Mouse (Mus musculus): ENCODE results near the gene Sertad2.

Gene Sertad2

GRCm38 (mm10) chr11:20542739-20543452, at the start of gene Sertad2:
TSS of gene Sertad2 (plus strand) at chr11:20543253.
- in situ Hi-C loops (cut with MboI, MseI): loop anchor here (10.0 kb wide), 1 partner anchor 558 kb away; no protein-coding TSS in a partner anchor

- in situ Hi-C loops (cut with MboI, MseI): loop anchor here (10.0 kb wide), 1 partner anchor 91 kb away; no protein-coding TSS in a partner anchor
Measured at GRCm38 (mm10) chr11:20493922-20494626, 49.0 kb upstream of the Sertad2 start.

GRCm38 (mm10) chr11:20500516-20500915, 42.5 kb upstream of the Sertad2 start:
- in situ Hi-C loops (cut with MboI, MseI): no loop called here

GRCm38 (mm10) chr11:20501160-20501955, 41.7 kb upstream of the Sertad2 start:
- in situ Hi-C loops (cut with MboI, MseI): no loop called here

- in situ Hi-C loops (cut with MboI, MseI): no loop called here
Measured at GRCm38 (mm10) chr11:20513574-20513973, 29.5 kb upstream of the Sertad2 start.

- in situ Hi-C loops (cut with MboI, MseI): no loop called here
Measured at GRCm38 (mm10) chr11:20514757-20515156, 28.3 kb upstream of the Sertad2 start.

GRCm38 (mm10) chr11:20521321-20521720, 21.7 kb upstream of the Sertad2 start:
- in situ Hi-C loops (cut with MboI, MseI): no loop called here

GRCm38 (mm10) chr11:20522750-20523149, 20.3 kb upstream of the Sertad2 start:
- in situ Hi-C loops (cut with MboI, MseI): no loop called here

GRCm38 (mm10) chr11:20524435-20524834, 18.6 kb upstream of the Sertad2 start:
- in situ Hi-C loops (cut with MboI, MseI): no loop called here

GRCm38 (mm10) chr11:20525909-20526308, 17.1 kb upstream of the Sertad2 start:
- in situ Hi-C loops (cut with MboI, MseI): no loop called here

- in situ Hi-C loops (cut with MboI, MseI): no loop called here
Measured at GRCm38 (mm10) chr11:20527901-20528300, 15.2 kb upstream of the Sertad2 start.

GRCm38 (mm10) chr11:20531682-20531991, 11.4 kb upstream of the Sertad2 start:
- in situ Hi-C loops (cut with MboI, MseI): no loop called here

- in situ Hi-C loops (cut with MboI, MseI): no loop called here
Measured at GRCm38 (mm10) chr11:20531992-20532881, 10.8 kb upstream of the Sertad2 start.

GRCm38 (mm10) chr11:20533231-20533630, 9.8 kb upstream of the Sertad2 start:
- in situ Hi-C loops (cut with MboI, MseI): no loop called here

- in situ Hi-C loops (cut with MboI, MseI): no loop called here
Measured at GRCm38 (mm10) chr11:20537221-20537620, 5.8 kb upstream of the Sertad2 start.

- in situ Hi-C loops (cut with MboI, MseI): no loop called here
Measured at GRCm38 (mm10) chr11:20538496-20538895, 4.6 kb upstream of the Sertad2 start.

GRCm38 (mm10) chr11:20541280-20541679, 1.8 kb upstream of the Sertad2 start:
- in situ Hi-C loops (cut with MboI, MseI): loop anchor here (10.0 kb wide), 1 partner anchor 556 kb away; no protein-coding TSS in a partner anchor

GRCm38 (mm10) chr11:20541995-20542637, 937 bp upstream of the Sertad2 start:
- in situ Hi-C loops (cut with MboI, MseI): loop anchor here (10.0 kb wide), 1 partner anchor 557 kb away; no protein-coding TSS in a partner anchor

GRCm38 (mm10) chr11:20543453-20544120, 534 bp downstream of the Sertad2 start:
- in situ Hi-C loops (cut with MboI, MseI): loop anchor here (10.0 kb wide), 1 partner anchor 559 kb away; no protein-coding TSS in a partner anchor

- in situ Hi-C loops (cut with MboI, MseI): loop anchor here (10.0 kb wide), 1 partner anchor 560 kb away; no protein-coding TSS in a partner anchor
Measured at GRCm38 (mm10) chr11:20544376-20544775, 1.3 kb downstream of the Sertad2 start.
